Mouse (Mus musculus) skeletal muscle tissue, adult 2 months (tissue): ENCODE measurements around the gene Mical2.

Experiments
- DNase-seq: peaks from one replicate; pipeline ENCODE4 v3.0.0-alpha.2; 2012; ENCODE audit warnings: low read depth, low spot score

Gene Mical2

DNA sequence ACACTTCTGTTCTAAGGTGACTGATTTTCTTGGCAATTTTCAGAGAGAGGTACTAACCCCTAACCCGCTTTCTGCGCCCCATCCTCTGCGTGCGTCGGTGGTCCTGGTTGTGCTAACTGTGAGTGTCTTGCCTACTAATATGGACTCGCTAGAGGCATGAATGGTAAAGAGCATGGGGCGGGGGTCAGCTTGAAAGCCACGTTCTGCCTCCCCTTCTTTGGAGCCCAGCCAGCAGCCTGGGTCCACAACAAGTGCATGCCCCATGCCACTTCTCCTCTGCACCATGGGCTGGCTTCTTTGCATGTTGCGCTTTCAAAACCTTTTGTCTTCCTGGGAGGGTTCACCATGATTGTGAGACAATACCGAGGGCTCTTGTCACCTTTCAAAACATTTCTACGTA is 128.3 kb downstream of the Mical2 start:
- DNase-seq: no peak

DNA sequence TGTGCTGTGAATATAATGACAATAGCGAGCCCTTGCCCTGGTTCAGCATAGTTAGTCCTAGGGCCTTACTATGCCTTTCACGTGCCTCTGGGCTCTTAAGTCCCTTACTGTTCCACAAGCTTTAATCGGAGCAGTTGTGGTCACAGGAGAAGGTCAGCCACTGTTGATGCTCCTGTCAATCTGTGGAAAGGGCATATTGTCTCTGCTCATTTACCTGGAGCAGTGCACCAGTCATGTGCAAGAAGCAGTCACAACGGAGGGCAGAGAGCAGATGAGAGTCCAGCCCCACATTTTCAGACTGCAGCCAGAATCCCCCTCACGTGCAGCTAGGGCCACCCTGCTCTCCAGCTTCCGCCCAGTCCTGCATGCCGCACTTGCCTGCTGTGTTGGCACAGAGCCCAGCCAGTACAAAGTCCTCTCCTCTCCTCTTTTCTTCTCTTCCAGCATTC is 128.9 kb downstream of the Mical2 start:
- no peak for DNase-seq

- no peak for DNase-seq
These were observed 133.9 kb downstream of the Mical2 start for GRCm38 (mm10) chr7:112359594-112359993.

DNA sequence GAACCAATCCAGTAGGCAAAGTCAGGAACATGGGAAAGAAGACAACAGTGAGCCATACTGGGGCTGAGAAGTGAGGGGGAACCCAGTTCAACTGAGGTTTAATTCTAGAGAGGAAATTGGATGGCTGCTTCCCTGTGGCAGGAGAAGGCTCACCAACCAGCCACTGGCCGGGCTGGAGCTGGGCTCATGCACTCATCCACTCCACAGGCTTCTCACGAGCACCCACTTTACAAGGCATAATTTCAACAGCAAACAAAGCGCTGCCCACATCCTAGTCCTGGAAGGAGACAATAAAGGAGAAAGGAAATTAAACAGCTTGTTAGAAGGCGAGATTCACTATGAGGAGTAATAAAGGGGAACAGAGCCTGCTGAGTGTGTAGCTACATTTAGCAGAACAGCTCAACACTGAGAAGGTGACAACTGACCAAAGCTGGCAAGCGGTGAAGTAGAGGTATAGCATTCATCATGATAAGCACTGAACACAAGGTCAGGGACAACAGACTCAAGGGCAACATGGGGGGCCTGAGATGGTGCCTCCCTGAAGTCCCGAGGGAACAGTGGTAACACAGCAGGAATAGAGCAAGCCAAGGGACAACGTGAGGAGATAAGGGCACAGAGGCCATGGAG is 137.0 kb downstream of the Mical2 start:
- DNase-seq: no peak

GRCm38 (mm10) chr7:112365864-112366263 is 140.2 kb downstream of the Mical2 start:
- DNase-seq: no peak

DNA sequence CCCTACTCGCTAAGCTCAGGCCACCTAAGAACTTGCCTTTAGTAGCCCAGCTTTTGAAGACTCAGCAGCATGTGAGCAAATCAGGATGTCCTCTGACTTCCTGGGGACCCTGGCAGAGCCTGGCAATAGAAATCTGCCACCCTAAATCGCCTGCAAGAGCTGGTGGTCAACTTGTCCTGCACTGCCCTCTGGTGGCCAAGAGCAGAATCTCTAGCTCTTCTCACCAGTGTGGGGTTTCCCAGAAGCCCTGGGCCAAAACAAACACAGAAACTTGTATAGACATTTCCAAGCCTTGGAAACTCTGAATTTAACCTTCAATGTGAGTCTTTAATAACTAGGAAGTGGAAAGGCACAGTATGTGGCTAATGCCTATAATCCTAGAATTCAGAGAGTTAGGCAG is 143.4 kb downstream of the Mical2 start:
- DNase-seq: peak; percentile 82

- no peak for DNase-seq
These were observed 144.3 kb downstream of the Mical2 start for GRCm38 (mm10) chr7:112369977-112370376.

DNA sequence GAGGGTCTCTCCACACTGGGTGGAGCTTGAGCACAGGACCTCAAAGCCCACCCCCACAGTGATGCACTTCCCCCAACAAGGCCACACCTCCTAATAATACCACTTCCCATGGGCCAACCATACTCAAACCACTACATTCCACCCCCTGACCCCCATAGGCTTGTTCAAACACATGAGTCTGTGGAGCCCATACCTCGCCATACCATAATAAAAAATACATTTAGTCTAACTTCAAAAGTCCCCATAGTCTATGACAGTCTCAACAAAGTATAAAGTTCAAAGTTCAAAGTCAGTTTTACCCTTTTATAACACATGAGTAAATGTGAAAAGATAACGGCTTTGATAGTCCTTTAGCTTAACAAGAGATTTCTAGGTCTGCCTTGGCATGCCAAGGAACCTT is 145.7 kb downstream of the Mical2 start:
- no peak for DNase-seq

DNA sequence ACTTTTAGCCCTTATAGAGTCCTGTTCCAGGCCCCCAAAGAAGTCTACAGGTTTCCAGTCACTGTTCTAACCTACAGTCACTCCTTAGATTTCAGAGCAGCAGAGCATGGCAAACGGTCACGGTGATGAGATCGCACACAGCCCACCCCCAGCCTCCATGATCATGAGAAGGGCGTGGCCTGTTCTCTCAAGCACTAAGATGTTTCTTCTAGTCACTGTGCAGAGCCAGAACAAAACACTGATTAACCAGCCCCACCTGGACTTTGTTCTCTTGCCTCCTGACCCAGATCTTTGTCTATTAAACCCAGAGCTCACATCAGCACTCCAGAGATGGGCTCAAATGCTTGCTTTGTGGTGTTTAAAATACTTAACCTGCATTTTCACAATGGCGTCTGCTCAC is 148.4 kb downstream of the Mical2 start:
- no peak for DNase-seq

GRCm38 (mm10) chr7:112375062-112375461 is 149.4 kb downstream of the Mical2 start:
- DNase-seq: no peak

DNA sequence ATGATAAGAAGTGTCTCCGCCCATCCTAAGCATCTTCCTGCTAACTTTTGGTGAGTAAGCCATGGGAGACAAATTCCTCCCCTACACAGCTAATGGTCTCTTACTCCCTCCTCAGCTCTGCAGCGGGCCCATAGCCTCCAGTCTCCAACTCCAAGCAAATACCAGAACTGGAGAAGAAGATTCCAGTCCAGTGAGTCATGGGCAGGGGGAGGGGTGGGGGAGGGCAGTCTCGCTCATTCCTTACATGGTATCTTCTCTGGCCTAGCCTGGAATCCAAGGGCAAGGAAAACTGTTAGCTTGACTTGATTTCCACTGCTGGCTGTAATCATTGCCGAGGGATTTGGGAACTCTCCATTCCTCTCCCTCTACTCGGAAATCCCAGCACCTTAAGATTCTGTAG is 150.2 kb downstream of the Mical2 start:
- peak; percentile 30 for DNase-seq

GRCm38 (mm10) chr7:112376611-112377010 is 151.0 kb downstream of the Mical2 start:
- DNase-seq: no peak

DNA sequence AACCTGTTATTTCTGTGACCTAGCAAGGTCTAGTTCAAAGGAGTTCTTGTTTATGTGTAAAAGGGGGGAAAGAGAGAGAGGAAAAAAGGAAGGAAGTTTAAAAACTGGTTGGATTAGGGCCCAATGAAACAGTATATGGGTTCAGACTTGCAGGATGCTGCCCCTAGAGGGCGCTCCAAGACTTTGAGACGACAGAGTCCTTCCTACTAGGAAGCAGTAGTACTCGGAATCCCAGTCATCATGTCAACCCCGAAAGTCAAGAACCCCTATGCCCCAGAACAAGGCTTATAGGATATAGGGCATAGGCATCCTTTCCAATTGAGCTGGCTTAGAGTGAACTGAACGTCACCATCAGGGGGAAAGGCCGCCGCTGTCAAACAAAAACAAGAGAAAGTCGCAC is 151.7 kb downstream of the Mical2 start:
- DNase-seq: peak; percentile 67

DNA sequence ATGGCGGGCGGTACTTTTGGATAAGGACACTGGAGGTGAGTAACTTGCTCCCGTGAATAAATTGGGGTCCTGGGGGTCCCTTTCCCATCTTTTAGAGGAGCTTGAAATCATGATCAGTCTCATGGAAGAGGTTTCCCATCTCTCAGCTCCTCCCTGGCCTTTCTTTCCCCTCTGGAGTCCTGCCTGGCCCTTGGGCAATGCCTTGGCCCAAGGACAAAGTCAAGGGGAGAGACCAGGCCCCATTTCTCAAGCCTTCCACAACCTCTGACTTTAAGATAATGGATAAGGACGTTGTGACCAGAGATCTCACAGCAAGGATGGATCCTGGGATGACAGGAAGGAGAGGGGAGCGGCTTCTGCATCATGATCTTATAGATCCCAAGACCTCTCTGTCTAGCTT is 152.4 kb downstream of the Mical2 start:
- DNase-seq: no peak

- DNase-seq: no peak
These were observed 152.8 kb downstream of the Mical2 start for GRCm38 (mm10) chr7:112378476-112378875.

- DNase-seq: no peak
These were observed 160.9 kb downstream of the Mical2 start for GRCm38 (mm10) chr7:112386521-112386920.

DNA sequence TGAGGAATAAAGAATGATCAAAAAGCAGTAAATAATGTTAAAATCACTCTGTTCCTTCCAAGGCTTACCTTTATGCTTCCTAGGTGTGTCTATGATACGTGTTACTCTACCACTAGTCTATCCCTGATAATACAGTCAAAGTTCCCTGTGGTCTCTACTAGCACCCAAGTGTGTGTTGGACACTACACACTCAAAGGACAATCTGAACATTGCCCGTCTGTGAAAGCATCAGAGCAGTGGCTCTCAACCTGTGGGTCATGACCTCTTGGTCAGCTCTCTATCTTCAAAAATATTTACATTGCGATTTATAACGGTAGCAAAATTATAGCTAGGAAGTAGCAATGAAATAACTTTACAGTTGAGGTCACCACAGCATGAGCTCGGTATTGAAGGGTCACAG is 162.2 kb downstream of the Mical2 start:
- no peak for DNase-seq

GRCm38 (mm10) chr7:112388363-112388875 is 162.8 kb downstream of the Mical2 start:
- no peak for DNase-seq

DNA sequence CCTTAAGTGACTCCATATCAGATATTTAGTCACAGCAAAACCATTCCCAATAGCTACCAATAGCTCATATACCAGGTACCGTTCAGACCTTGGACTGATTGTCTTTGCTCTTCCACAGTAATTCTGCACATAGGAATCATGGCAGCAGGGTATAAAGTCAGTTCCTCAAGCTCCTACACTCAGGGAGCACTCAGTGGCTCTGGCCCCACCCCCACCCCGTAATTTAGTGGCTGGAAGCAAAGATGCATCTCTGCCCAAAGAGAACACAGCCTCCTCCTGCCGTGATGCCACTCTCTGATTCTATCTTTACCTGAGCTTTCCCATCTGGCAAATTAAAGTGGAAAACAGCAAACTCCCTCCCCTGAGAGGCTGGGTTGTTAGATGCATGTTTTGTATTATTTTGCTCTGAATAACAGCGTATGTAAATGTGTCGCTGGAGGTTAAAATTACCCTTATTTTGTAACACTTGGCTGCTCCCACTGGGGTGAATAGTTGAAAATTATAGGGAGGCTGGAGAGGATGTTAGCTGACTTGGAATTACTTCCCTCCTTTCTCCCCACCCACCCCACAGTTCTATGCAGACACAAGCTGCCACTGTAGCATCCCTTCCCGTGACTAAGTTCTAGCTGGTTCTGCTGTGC is 164.1 kb downstream of the Mical2 start:
- no peak for DNase-seq

GRCm38 (mm10) chr7:112390252-112390936 is 164.7 kb downstream of the Mical2 start:
- DNase-seq: no peak

GRCm38 (mm10) chr7:112390937-112391605 is 165.4 kb downstream of the Mical2 start:
- DNase-seq: no peak

GRCm38 (mm10) chr7:112397786-112398185 is 172.1 kb downstream of the Mical2 start:
- no peak for DNase-seq
